Mouse (Mus musculus) intestine, postnatal 0 days (tissue): Measurements from ENCODE around the gene Col4a4. TPM values are rescaled to one million over a fixed set of nuclear protein-coding genes. Genes with fewer than 3 reads are reported as not detected.

Experiments
- ATAC-seq: fragments of 200-750 bp; cut with Nextera tagmentation; 2 replicates; pipeline ENCODE4 v1.8.0; 2017; ENCODE audit warnings: mild to moderate bottlenecking, moderate TSS enrichment, moderate library complexity
- H3K27ac ChIP-seq: fragments of 300-500 bp; sonication (generic); 2 replicates; pipeline ENCODE4 v1.5.1; 2014; ENCODE audit warnings: mild to moderate bottlenecking, low read depth, low read length, moderate library complexity
- H3K27me3 ChIP-seq: fragments of 300-500 bp; sonication (generic); replicated peaks from 2 replicates; pipeline ENCODE4 v1.6.1; 2014; ENCODE audit warnings: low read length, mixed read lengths; ENCODE audit not compliant: control insufficient read depth, insufficient read depth
- H3K36me3 ChIP-seq: fragments of 300-500 bp; sonication (generic); 2 replicates; pipeline ENCODE4 v1.6.1; 2014; ENCODE audit warnings: mild to moderate bottlenecking, moderate library complexity; ENCODE audit not compliant: control insufficient read depth, insufficient read depth
- H3K4me1 ChIP-seq: fragments of 300-500 bp; sonication (generic); replicated peaks from 2 replicates; pipeline ENCODE4 v1.6.1; 2014; ENCODE audit warnings: antibody characterized with exemption, low read length, mixed read lengths; ENCODE audit not compliant: control insufficient read depth, insufficient read depth
- H3K4me2 ChIP-seq: fragments of 300-500 bp; sonication (generic); replicated peaks from 2 replicates; pipeline ENCODE4 v1.6.1; 2014; ENCODE audit warnings: low read depth, mild to moderate bottlenecking, moderate library complexity
- H3K4me3 ChIP-seq: fragments of 300-500 bp; sonication (generic); 2 replicates; pipeline ENCODE4 v1.5.1; 2014; ENCODE audit warnings: low read depth, low read length
- H3K9ac ChIP-seq: fragments of 300-500 bp; sonication (generic); 2 replicates; pipeline ENCODE4 v1.6.1; 2014; ENCODE audit warnings: mild to moderate bottlenecking, low read depth, low read length
- H3K9me3 ChIP-seq: fragments of 300-500 bp; sonication (generic); 2 replicates; pipeline ENCODE4 v1.6.1; 2016; ENCODE audit warnings: mixed run types; ENCODE audit not compliant: control insufficient read depth
- CTCF ChIP-seq: sonication (generic); IDR thresholded peaks from 2 replicates; pipeline ENCODE4 v1.5.1; 2016; ENCODE audit warnings: low read depth, mild to moderate bottlenecking, control low read depth, antibody characterized with exemption, moderate library complexity
- WGBS: fragments of 180-500 bp; shearing (Covaris S2); extraction: QIAGEN DNeasy Blood & Tissue Kit; methylation state at CpG from one replicate; pipeline ENCODE4 v1.1.7; 2014; 5-methylcytosine and 5-hydroxymethylcytosine counted together
- polyA plus RNA-seq: library from polyadenylated mRNA; unstranded; fragments of >200 nt; fragmentation: Nextera tagmentation; extraction: Ambion mirVana; gene quantifications from 2 replicates; pipeline ENCODE4 v1.2.1, GENCODE M21; 2015

The Col4a4 gene
- 0.10 and 0.16 TPM in 2 replicates for polyA plus RNA-seq

DNA sequence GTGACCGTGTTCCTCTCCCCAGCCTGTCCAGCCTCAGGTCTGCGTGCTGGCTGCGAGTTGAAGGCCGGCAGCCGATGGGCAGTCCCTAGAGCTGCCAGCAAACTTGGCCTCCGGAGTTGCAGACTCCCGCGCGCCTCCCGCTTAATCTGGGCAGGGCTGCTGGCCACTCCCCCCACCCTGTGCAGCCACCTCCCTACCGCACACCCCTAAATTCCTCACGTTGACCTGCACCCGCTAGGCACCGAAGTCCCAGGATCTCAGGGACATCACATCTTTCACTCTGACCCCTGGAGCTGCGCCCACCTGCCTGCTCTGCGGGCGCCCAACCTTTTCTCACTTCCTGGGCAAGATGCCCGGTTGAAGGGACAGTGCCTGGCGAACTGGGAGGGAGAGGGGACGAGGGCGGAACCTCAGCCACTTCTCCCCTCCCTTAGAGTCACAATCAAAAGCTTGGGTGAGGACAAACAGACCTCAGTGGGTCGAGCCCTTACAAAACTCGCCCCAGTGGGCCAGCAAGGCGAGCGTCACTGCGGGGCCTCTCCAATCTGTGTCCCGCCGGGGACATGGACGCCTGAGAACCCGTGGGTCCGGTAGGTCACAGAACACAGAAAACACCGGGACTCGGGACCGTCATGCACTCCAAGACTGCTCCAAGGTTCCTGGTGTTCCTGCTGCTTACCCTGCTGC is at the start of gene Col4a4, which contains the start of gene Col4a3:
Gene Col4a4, minus strand, starts transcription at position 137 of the 687 bp plus-strand sequence.
Gene Col4a3, plus strand, starts transcription at position 209 of the 687 bp plus-strand sequence.
- Histone ChIP-seq H3K4me3 (peak within 1 kb of the TSS; percentile 24), H3K36me3 (no peaks in the 10 kb centered on the region), H3K27ac (no peak within 1 kb of the TSS), H3K27me3 (peaks cover 7% of the 10 kb centered on the region; the same call in 1 of the 2 replicates), H3K4me2 (peak within 1 kb of the TSS; percentile 60), H3K9me3 (no peaks in the 10 kb centered on the region), H3K4me1 (no peaks in the 10 kb centered on the region; the same call in 1 of the 2 replicates), H3K9ac (no peak within 1 kb of the TSS)
- TF ChIP-seq CTCF: no peak
- ATAC-seq: no peak
- 3% methylated on average over 34 of the region's 34 CpGs for WGBS

DNA sequence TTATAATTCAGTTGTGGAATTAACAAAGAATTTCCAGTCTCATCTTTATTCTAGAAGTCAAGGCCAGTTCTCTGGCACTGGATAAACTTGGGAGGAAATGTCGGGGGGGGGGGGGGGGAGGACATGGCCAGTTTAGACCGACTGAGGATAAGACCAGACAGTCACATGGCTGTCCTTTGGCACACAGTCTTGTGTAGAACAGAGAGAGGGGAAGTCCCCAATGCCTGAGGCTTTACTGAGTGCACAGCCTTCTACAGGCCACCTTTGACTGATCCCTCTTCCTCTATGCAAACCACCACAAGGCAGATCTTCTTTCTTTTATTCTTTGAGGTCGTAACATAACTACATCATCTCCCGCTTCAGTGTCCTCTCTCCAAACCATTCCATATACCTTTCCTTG is 49.7 kb upstream of the Col4a4 start:
- 72% methylated on average over 4 of the region's 4 CpGs for WGBS
- Histone ChIP-seq H3K4me1 (0 out of 2 replicates have a peak, but pooled peaks cover 1% of the 10 kb centered on the region), H3K36me3 (no peaks in the 10 kb centered on the region), H3K9me3 (no peaks in the 10 kb centered on the region), H3K4me3 (no peak overlapping the region), H3K27me3 (no peaks in the 10 kb centered on the region), H3K27ac (no peak overlapping the region), H3K9ac (no peak overlapping the region), H3K4me2 (no peak overlapping the region)
- no peak for TF ChIP-seq CTCF
- ATAC-seq: no peak

- WGBS: 77% methylated on average over 9 of the region's 9 CpGs
- ATAC-seq: no peak
- no peaks in the 10 kb centered on the region for H3K36me3 ChIP-seq
- H3K9me3 ChIP-seq: no peaks in the 10 kb centered on the region
- H3K4me2 ChIP-seq: no peak overlapping the region
- no peak for TF ChIP-seq CTCF
- H3K4me1 ChIP-seq: no peaks in the 10 kb centered on the region
- H3K27me3 ChIP-seq: no peaks in the 10 kb centered on the region
- H3K4me3 ChIP-seq: no peak overlapping the region
- H3K27ac ChIP-seq: no peak overlapping the region
- no peak overlapping the region for H3K9ac ChIP-seq
Measured at GRCm38 (mm10) chr1:82635254-82635620, 48.6 kb upstream of the Col4a4 start.

- Histone ChIP-seq H3K27ac (no peak overlapping the region), H3K9me3 (no peaks in the 10 kb centered on the region), H3K4me3 (no peak overlapping the region), H3K36me3 (no peaks in the 10 kb centered on the region), H3K4me1 (no peaks in the 10 kb centered on the region), H3K27me3 (no peaks in the 10 kb centered on the region), H3K9ac (no peak overlapping the region), H3K4me2 (no peak overlapping the region)
- TF ChIP-seq CTCF: no peak
- WGBS: 87% methylated on average over 19 of the region's 19 CpGs
- ATAC-seq: no peak
Measured at GRCm38 (mm10) chr1:82634545-82635253, 48.0 kb upstream of the Col4a4 start.

- no peak for ATAC-seq
- WGBS: 42% methylated on average over 6 of the region's 6 CpGs
- Histone ChIP-seq H3K4me3 (no peak overlapping the region), H3K36me3 (no peaks in the 10 kb centered on the region), H3K4me2 (no peak overlapping the region), H3K27ac (no peak overlapping the region), H3K4me1 (no peaks in the 10 kb centered on the region), H3K9ac (no peak overlapping the region), H3K9me3 (no peaks in the 10 kb centered on the region), H3K27me3 (no peaks in the 10 kb centered on the region)
- TF ChIP-seq CTCF: no peak
Measured at GRCm38 (mm10) chr1:82631169-82631792, 44.6 kb upstream of the Col4a4 start.

DNA sequence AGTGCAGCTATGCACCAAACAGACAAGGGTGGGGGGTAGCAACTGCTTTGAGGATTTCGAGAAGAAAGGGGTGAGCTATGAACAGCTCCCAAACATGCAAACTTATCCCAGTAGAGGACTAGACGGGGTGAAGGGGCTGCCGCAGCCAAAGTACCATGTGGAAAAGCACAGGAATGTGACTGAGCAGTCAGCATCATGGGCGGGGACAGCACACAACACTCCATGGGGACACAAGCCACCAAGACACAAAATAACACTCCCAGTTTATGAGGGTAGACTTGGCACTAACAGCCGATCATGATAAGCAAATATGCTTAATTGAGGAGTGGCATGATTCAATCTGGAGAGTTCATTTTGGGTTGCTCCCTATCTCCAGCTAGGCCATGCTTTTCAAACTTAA is 42.8 kb upstream of the Col4a4 start:
- H3K4me3 ChIP-seq: no peak overlapping the region
- no peak overlapping the region for H3K4me2 ChIP-seq
- no peaks in the 10 kb centered on the region for H3K4me1 ChIP-seq
- 66% methylated on average over 5 of the region's 5 CpGs for WGBS
- TF ChIP-seq CTCF: no peak
- no peaks in the 10 kb centered on the region for H3K36me3 ChIP-seq
- no peak for ATAC-seq
- H3K27me3 ChIP-seq: no peaks in the 10 kb centered on the region
- no peak overlapping the region for H3K9ac ChIP-seq
- H3K9me3 ChIP-seq: no peaks in the 10 kb centered on the region
- no peak overlapping the region for H3K27ac ChIP-seq
